9 mouse cellular contexts compared by ENCODE assay signal in genomic region chrX:162521197-162521596, GRCm38 (mm10).
A peak's percentile ranks its signal among the peaks of the same experiment; 100 is the strongest.
DNase-seq lines count a peak whose midpoint lies in the region; ATAC-seq lines count a peak whose summit lies in the region.
"Had no signal": no experiment of that assay in that cellular context is flagged by ENCODE, and none has a peak within 500 bp of the region (broad histone marks: within the 10 kb centered on the region; RNA-seq: fewer than 3 reads in every experiment).

No protein-coding gene starts in this region.

- peak; percentile 16 for DNase-seq in heart, adult 8-10 months (ENCODE audit: low spot score)
- DNase-seq in heart, embryonic 10.5 days (ENCODE audit: low spot score): no peak
- peak; percentile 28 for DNase-seq in midbrain, embryonic 14.5 days
- no peak for DNase-seq in midbrain, embryonic 11.5 days (ENCODE audit: low spot score, missing footprints)
- peak; percentile 12 for DNase-seq in heart, postnatal 4 days
- DNase-seq in yolk sac, embryonic 10.5 days (ENCODE audit: low spot score): no peak
- DNase-seq in right cerebral cortex, postnatal 14 days: no peak
- DNase-seq: liver, postnatal 0 days had no signal

- no peak overlapping the region for H3K4me3 ChIP-seq in heart, embryonic 10.5 days
- no peak overlapping the region for H3K4me3 ChIP-seq in midbrain, embryonic 14.5 days (replicated peaks; ENCODE audit: low read depth, low read length)
- no peak overlapping the region for H3K4me3 ChIP-seq in midbrain, embryonic 11.5 days (ENCODE audit: low read depth, low read length)
- H3K4me3 ChIP-seq in neural tube, embryonic 14.5 days (ENCODE audit: low read depth, low read length): no peak overlapping the region

- H3K36me3 ChIP-seq in heart, embryonic 10.5 days: no peaks in the 10 kb centered on the region
- H3K36me3 ChIP-seq in midbrain, embryonic 14.5 days (ENCODE audit: control insufficient read depth, insufficient read depth, low read length): no peaks in the 10 kb centered on the region
- no peaks in the 10 kb centered on the region for H3K36me3 ChIP-seq in midbrain, embryonic 11.5 days (ENCODE audit: control insufficient read depth, insufficient read depth, low read length)
- no peaks in the 10 kb centered on the region for H3K36me3 ChIP-seq in neural tube, embryonic 14.5 days (ENCODE audit: control insufficient read depth, insufficient read depth, low read length)

- no peaks in the 10 kb centered on the region for H3K4me1 ChIP-seq in heart, embryonic 10.5 days
- H3K4me1 ChIP-seq in midbrain, embryonic 14.5 days (ENCODE audit: control insufficient read depth, insufficient read depth, low read length): 0 out of 2 replicates have a peak, but pooled peaks cover 2% of the 10 kb centered on the region
- H3K4me1 ChIP-seq in midbrain, embryonic 11.5 days (ENCODE audit: control insufficient read depth, insufficient read depth, low read length): no peaks in the 10 kb centered on the region; the same call in 1 of the 2 replicates
- H3K4me1 ChIP-seq in neural tube, embryonic 14.5 days (ENCODE audit: control insufficient read depth, insufficient read depth, low read length): no peaks in the 10 kb centered on the region

- 60% methylated on average over 4 of the region's 4 CpGs for WGBS in heart, embryonic 10.5 days
- 38% methylated on average over 4 of the region's 4 CpGs for WGBS in midbrain, embryonic 14.5 days
- WGBS in midbrain, embryonic 11.5 days: 49% methylated on average over 4 of the region's 4 CpGs
- WGBS in neural tube, embryonic 14.5 days: 14% methylated on average over 4 of the region's 4 CpGs

- no peak overlapping the region for H3K9ac ChIP-seq in midbrain, embryonic 14.5 days (replicated peaks; ENCODE audit: low read length)
- no peak overlapping the region for H3K9ac ChIP-seq in midbrain, embryonic 11.5 days (ENCODE audit: low read length)
- no peak overlapping the region for H3K9ac ChIP-seq in neural tube, embryonic 14.5 days (replicated peaks; ENCODE audit: low read depth, low read length)
- H3K9ac ChIP-seq: liver, postnatal 0 days had no signal

- H3K27me3 ChIP-seq in heart, embryonic 10.5 days (ENCODE audit: insufficient read depth, poor library complexity, severe bottlenecking): peaks cover 15% of the 10 kb centered on the region; the same call in 1 of the 2 replicates
- H3K27me3 ChIP-seq in midbrain, embryonic 14.5 days (ENCODE audit: control insufficient read depth, insufficient read depth, low read length): no peaks in the 10 kb centered on the region
- H3K27me3 ChIP-seq in midbrain, embryonic 11.5 days (ENCODE audit: control insufficient read depth, insufficient read depth, low read length): peaks cover 14% of the 10 kb centered on the region
- no peaks in the 10 kb centered on the region; the same call in 1 of the 2 replicates for H3K27me3 ChIP-seq in neural tube, embryonic 14.5 days (ENCODE audit: control insufficient read depth, insufficient read depth, low read length)

- no peak overlapping the region for H3K4me2 ChIP-seq in midbrain, embryonic 14.5 days (ENCODE audit: low read length)
- H3K4me2 ChIP-seq in midbrain, embryonic 11.5 days: no peak overlapping the region
- H3K4me2 ChIP-seq in neural tube, embryonic 14.5 days (ENCODE audit: low read depth, low read length): no peak overlapping the region

- no peak for ATAC-seq in midbrain, embryonic 14.5 days (ENCODE audit: low FRiP score, low TSS enrichment)
- no peak for ATAC-seq in midbrain, embryonic 11.5 days (ENCODE audit: low FRiP score)
- ATAC-seq in neural tube, embryonic 14.5 days (ENCODE audit: low read depth): peak; percentile 81
- ATAC-seq: liver, postnatal 0 days had no signal

- no peak overlapping the region for H3K27ac ChIP-seq in heart, embryonic 10.5 days
- H3K27ac ChIP-seq in midbrain, embryonic 14.5 days (replicated peaks; ENCODE audit: low read depth, low read length): no peak overlapping the region
- no peak overlapping the region for H3K27ac ChIP-seq in midbrain, embryonic 11.5 days (ENCODE audit: low read depth, low read length)
- H3K27ac ChIP-seq in neural tube, embryonic 14.5 days (ENCODE audit: low read depth, low read length): no peak overlapping the region

- no peaks in the 10 kb centered on the region for H3K9me3 ChIP-seq in heart, embryonic 10.5 days
- H3K9me3 ChIP-seq in midbrain, embryonic 14.5 days (ENCODE audit: control insufficient read depth, low read length): no peaks in the 10 kb centered on the region
- H3K9me3 ChIP-seq in midbrain, embryonic 11.5 days (ENCODE audit: control insufficient read depth, low read length): no peaks in the 10 kb centered on the region
- H3K9me3 ChIP-seq in neural tube, embryonic 14.5 days (ENCODE audit: control insufficient read depth, low read length): no peaks in the 10 kb centered on the region

Comparison
In these comparisons a context has a peak if more than half of its experiments do, and no peak if none do; other contexts are left out.
1. DNase-seq: peak in heart, adult 8-10 months (single experiment), midbrain, embryonic 14.5 days (single experiment) and heart, postnatal 4 days (single experiment); none in heart, embryonic 10.5 days (single experiment), midbrain, embryonic 11.5 days (single experiment), yolk sac, embryonic 10.5 days (single experiment) and right cerebral cortex, postnatal 14 days (single experiment).